Mouse (Mus musculus): ENCODE data around the gene Scgb1c1. TPM values are rescaled to one million over a fixed set of nuclear protein-coding genes. Genes with fewer than 3 reads are reported as not detected.

Scgb1c1 gene
- polyA plus RNA-seq, 1 experiment from 2014 or later = not detected

DNA sequence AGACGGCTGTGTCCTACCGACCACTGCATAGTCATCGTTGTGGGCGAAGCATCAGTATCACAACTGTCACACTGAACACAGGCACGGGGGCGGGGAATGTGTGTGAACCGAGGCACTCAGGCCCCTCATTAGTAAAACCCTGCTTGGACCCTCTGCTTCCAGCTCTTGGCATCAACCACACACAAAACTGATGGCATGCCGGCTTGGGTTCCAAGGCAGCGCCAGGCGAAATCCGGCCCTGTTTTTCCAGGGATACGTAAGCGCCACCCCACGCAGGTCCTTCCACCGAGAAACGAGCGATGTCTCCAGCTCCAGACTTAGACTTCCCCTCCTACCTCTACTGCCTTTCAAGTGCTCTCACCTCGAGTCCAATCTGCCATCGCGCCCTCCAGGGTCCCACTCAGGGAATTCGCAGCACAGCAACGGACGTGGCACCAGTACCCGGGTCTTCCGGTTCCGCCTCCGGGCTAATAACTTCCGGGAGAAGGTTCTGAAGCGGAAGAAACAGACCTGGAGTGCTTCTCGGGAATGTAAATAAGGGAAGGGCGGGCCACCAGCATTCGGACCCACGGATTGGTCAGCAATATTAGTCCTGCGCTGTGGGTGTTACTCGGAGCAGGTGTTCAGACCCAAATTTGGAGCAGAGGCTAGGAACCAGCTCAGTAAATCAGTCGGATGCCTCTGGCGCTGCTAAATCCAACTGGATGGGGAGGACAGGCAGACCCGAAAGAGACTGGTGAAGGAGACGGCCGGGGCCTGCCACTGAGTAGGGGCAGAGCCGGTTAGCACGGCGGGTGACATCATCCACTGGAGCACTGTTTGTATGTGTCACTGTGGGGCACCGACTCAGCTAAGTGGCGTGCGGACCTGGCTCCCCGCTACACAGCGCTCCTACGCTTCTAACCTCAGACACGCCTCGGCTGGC is 10.8 kb downstream of the Scgb1c1 start, which contains the start of gene Gm45785:
TSS of gene Gm45785 (minus strand) at position 472 of the 925 bp plus-strand sequence.
- H3K36me3 ChIP-seq (ENCODE audit: control insufficient read depth, insufficient read depth) = peaks cover 52% of the 10 kb centered on the region
- peak within 1 kb of the TSS; percentile 87 for H3K9ac ChIP-seq (ENCODE audit: low read depth, low read length)
- H3K4me3 ChIP-seq (ENCODE audit: low read depth, low read length) = peak within 1 kb of the TSS; percentile 80
- peak; percentile 23; the same call in 1 of the 2 replicates for TF ChIP-seq CTCF (IDR thresholded peaks at IDR 0.05; ENCODE audit: low read depth)
- H3K4me1 ChIP-seq (replicated peaks; ENCODE audit: control insufficient read depth, insufficient read depth, low read length) = 0 out of 2 replicates have a peak, but pooled peaks cover 8% of the 10 kb centered on the region
- H3K27ac ChIP-seq (ENCODE audit: low read depth, low read length) = peak within 1 kb of the TSS; percentile 98
- WGBS = under 1% methylated on average over 51 of the region's 51 CpGs
- H3K27me3 ChIP-seq (replicated peaks; ENCODE audit: control insufficient read depth, insufficient read depth, low read length) = no peaks in the 10 kb centered on the region
- H3K9me3 ChIP-seq (ENCODE audit: control insufficient read depth) = no peaks in the 10 kb centered on the region
- H3K4me2 ChIP-seq (replicated peaks; ENCODE audit: low read depth) = peak within 1 kb of the TSS; percentile 92
- ATAC-seq = peak; percentile 85

- Histone ChIP-seq H3K9me3 (ENCODE audit: control insufficient read depth) (no peaks in the 10 kb centered on the region), H3K4me2 (replicated peaks; ENCODE audit: low read depth) (peak within 1 kb of the TSS; percentile 92), H3K27me3 (replicated peaks; ENCODE audit: control insufficient read depth, insufficient read depth, low read length) (no peaks in the 10 kb centered on the region), H3K4me3 (ENCODE audit: low read depth, low read length) (peak within 1 kb of the TSS; percentile 80), H3K27ac (ENCODE audit: low read depth, low read length) (peak within 1 kb of the TSS; percentile 98), H3K9ac (ENCODE audit: low read depth, low read length) (peak within 1 kb of the TSS; percentile 87), H3K4me1 (replicated peaks; ENCODE audit: control insufficient read depth, insufficient read depth, low read length) (0 out of 2 replicates have a peak, but pooled peaks cover 8% of the 10 kb centered on the region), H3K36me3 (ENCODE audit: control insufficient read depth, insufficient read depth) (peaks cover 53% of the 10 kb centered on the region)
- TF ChIP-seq CTCF (IDR thresholded peaks at IDR 0.05; ENCODE audit: low read depth) = no peak
- ATAC-seq = peak; percentile 77
- under 1% methylated on average over 50 of the region's 50 CpGs for WGBS
Measured at GRCm38 (mm10) chr7:140856785-140857549, 11.6 kb downstream of the Scgb1c1 start, which contains the start of gene Ric8a. Gene Ric8a (plus strand): TSS chr7:140856957.

DNA sequence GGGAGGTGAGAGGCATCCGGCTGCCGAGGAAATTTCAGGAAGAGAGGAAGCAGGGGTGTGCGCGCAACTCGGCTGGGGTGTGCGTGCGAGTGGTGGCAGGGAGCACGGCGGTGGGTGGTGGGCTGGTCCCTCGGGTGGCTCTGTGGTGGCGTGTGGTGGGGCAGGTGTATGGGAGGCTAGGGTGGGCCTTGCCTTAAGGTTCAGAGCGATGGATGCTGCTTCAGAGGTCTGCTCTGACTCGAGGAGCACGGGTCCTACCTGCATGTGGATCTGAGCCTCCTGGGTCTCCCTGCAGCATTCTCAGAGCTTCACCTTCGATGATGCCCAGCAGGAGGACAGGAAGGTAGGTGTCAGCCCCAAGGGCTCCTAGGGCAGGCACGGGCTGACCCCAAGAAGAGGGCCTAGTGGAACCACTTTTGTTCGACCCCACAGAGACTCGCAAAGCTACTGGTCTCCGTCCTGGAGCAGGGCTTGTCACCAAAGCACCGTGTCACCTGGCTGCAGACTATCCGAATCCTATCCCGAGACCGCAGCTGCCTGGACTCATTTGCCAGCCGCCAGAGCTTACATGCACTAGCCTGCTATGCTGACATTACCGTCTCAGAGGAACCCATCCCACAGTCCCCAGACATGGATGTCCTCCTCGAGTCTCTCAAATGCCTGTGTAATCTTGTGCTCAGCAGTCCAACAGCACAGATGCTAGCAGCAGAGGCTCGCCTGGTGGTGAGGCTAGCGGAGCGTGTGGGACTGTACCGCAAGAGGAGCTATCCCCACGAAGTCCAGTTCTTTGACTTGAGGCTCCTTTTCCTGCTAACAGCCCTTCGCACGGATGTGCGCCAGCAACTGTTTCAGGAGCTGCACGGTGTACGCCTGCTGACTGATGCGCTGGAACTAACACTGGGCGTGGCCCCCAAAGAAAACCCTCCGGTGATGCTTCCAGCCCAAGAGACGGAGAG is 12.5 kb downstream of the Scgb1c1 start, which contains the start of gene Bet1l:
TSS of gene Bet1l (minus strand) at position 28 of the 956 bp plus-strand sequence.
- H3K27ac ChIP-seq (ENCODE audit: low read depth, low read length) = peak within 1 kb of the TSS; percentile 98
- 26% methylated on average over 40 of the region's 40 CpGs for WGBS
- H3K36me3 ChIP-seq (ENCODE audit: control insufficient read depth, insufficient read depth) = peaks cover 51% of the 10 kb centered on the region
- peak within 1 kb of the TSS; percentile 80 for H3K4me3 ChIP-seq (ENCODE audit: low read depth, low read length)
- peak within 1 kb of the TSS; percentile 87 for H3K9ac ChIP-seq (ENCODE audit: low read depth, low read length)
- H3K4me1 ChIP-seq (replicated peaks; ENCODE audit: control insufficient read depth, insufficient read depth, low read length) = 0 out of 2 replicates have a peak, but pooled peaks cover 8% of the 10 kb centered on the region
- ATAC-seq = peak; percentile 9
- H3K9me3 ChIP-seq (ENCODE audit: control insufficient read depth) = no peaks in the 10 kb centered on the region
- H3K4me2 ChIP-seq (replicated peaks; ENCODE audit: low read depth) = peak within 1 kb of the TSS; percentile 92
- H3K27me3 ChIP-seq (replicated peaks; ENCODE audit: control insufficient read depth, insufficient read depth, low read length) = no peaks in the 10 kb centered on the region
- no peak for TF ChIP-seq CTCF (IDR thresholded peaks at IDR 0.05; ENCODE audit: low read depth)

- Histone ChIP-seq H3K9ac (ENCODE audit: low read depth, low read length) (no peak overlapping the region), H3K27me3 (replicated peaks; ENCODE audit: control insufficient read depth, insufficient read depth, low read length) (no peaks in the 10 kb centered on the region), H3K27ac (ENCODE audit: low read depth, low read length) (no peak overlapping the region), H3K9me3 (ENCODE audit: control insufficient read depth) (no peaks in the 10 kb centered on the region), H3K4me2 (replicated peaks; ENCODE audit: low read depth) (peak overlapping the region; percentile 92), H3K36me3 (ENCODE audit: control insufficient read depth, insufficient read depth) (peaks cover 45% of the 10 kb centered on the region), H3K4me3 (ENCODE audit: low read depth, low read length) (no peak overlapping the region), H3K4me1 (replicated peaks; ENCODE audit: control insufficient read depth, insufficient read depth, low read length) (0 out of 2 replicates have a peak, but pooled peaks cover 8% of the 10 kb centered on the region)
- ATAC-seq = no peak
- no peak for TF ChIP-seq CTCF (IDR thresholded peaks at IDR 0.05; ENCODE audit: low read depth)
- 96% methylated on average over 8 of the region's 8 CpGs for WGBS
Measured at GRCm38 (mm10) chr7:140858746-140859145, 13.4 kb downstream of the Scgb1c1 start.

DNA sequence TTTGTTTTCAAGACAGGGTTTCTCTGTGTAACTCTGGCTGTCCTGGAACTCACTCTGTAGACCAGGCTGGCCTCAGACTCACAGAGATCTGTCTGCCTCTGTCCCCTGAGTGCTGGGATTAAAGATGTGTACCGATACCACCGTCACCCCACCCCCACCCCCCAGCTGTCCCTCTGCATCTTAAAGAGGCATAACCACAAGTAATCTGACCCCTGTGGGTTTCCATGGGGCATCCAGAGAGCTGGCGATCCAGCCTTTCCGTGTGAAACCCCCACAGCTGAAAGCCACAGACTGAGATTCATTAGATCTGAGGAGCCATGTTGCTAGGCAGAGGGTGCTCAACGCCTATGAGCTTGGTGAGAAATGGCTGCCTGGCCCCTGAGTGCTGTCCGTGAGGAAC is 14.7 kb downstream of the Scgb1c1 start:
- H3K9me3 ChIP-seq (ENCODE audit: control insufficient read depth) = no peaks in the 10 kb centered on the region
- no peak overlapping the region for H3K4me3 ChIP-seq (ENCODE audit: low read depth, low read length)
- H3K4me1 ChIP-seq (replicated peaks; ENCODE audit: control insufficient read depth, insufficient read depth, low read length) = 0 out of 2 replicates have a peak, but pooled peaks cover 8% of the 10 kb centered on the region
- ATAC-seq = no peak
- no peaks in the 10 kb centered on the region for H3K27me3 ChIP-seq (replicated peaks; ENCODE audit: control insufficient read depth, insufficient read depth, low read length)
- no peak overlapping the region for H3K9ac ChIP-seq (ENCODE audit: low read depth, low read length)
- no peak for TF ChIP-seq CTCF (IDR thresholded peaks at IDR 0.05; ENCODE audit: low read depth)
- no peak overlapping the region for H3K27ac ChIP-seq (ENCODE audit: low read depth, low read length)
- H3K36me3 ChIP-seq (ENCODE audit: control insufficient read depth, insufficient read depth) = peaks cover 46% of the 10 kb centered on the region
- 85% methylated on average over 6 of the region's 6 CpGs for WGBS
- no peak overlapping the region for H3K4me2 ChIP-seq (replicated peaks; ENCODE audit: low read depth)

Measured in intestine, postnatal 0 days (tissue).